Mouse (Mus musculus) embryo, embryonic 11 days (tissue): ENCODE measurements around the gene Kctd19.

Source experiments
- DNase-seq: peaks from one replicate; pipeline ENCODE4 v3.0.0-alpha.2; 2015

Gene Kctd19

DNA sequence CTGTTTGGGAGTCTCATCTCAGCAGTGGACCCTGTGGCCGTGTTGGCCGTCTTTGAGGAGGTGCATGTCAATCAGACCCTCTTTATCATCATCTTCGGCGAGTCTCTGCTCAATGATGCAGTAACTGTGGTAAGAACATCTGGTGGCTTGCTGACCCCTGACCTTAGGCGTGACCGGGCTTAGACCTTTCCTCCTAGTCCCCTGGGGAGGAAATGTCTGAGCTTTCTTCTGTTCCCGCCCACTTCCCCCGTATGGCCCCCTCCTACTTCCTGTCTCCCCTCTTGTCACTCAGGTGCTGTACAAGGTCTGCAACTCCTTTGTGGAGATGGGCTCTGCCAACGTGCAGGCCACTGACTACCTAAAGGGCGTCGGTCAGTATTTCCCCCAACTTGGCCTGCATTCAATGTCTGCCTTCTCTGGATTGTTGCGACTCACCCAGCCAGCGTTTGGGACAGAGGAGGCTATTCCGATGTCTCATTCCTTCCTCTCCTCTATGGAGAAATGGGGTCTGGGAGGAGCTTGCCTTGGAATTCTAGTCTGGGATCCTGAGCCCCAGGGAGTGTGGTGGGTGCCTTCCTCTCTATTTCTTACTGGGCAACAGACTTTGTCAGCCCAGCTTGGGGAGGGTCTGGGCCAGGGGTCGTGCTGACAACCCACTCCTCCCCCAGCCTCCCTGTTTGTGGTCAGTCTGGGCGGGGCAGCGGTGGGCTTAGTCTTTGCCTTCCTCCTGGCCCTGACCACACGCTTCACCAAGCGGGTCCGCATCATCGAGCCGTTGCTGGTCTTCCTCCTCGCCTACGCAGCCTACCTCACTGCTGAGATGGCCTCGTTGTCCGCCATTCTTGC, 57.9 kb downstream of the Kctd19 start:
- peak; percentile 66 for DNase-seq

DNA sequence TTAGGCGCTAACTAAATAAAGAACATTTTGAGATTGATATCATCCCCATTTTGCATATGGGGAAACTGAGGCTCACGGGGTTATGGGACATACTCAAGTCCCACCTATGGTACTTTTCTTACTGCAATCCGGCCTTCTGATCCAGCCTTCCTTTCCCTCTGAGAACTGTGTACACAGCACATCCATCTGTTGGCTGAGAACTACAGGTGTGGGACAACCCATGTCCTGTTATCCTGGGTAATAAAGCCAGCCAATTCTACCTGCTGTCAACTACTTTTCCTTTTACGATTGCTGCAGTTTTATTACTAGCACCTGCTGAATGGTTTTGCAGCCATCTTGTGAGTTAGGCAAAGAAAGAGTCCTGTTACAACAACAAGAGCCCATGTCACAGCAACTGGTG, 58.8 kb downstream of the Kctd19 start:
- no peak for DNase-seq

DNA sequence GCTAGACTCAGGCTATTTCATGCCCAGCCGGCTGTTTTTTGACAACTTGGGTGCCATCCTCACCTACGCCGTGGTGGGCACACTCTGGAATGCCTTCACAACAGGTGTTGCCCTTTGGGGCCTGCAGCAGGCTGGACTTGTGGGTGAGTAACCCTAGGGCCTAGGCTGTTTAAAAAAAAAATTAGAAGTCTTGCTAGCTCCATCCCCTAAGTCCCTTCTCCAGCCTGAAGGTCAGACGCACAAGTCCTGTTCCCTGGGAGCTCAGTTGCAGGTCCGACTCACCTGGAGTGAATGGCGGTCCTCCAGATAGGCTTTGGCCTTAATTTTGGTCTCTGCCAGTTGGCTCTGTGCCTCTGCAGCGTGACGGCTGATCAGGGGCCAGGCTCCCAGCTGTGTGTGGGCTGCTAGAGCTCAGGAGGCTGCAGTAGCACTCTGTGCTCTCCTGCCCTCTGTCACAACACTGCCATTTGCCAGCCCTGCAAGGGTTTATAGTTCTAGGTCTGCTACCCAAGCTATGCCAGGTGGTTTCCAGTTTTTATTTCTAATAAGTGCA, 59.6 kb downstream of the Kctd19 start:
- no peak for DNase-seq

DNA sequence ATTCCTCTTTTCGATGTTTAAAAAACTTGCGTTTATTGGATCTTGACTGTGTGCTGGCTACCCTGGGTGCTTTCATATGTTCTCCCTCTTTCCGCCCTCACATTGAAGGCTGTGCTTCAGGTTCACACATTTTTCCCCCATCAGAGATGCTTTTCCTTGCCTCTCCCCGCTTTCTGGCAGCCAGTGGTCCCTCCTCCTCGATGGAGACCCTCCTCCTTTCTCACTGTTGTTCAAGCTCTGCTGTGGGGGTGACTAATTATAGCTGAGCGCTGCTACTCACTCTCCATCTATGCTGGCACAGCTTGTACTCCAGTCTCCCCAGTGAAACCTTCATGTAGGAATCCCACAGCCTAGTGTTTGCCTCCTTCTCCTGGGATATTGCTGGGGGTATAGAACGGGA, 63.1 kb downstream of the Kctd19 start:
- DNase-seq: no peak

DNA sequence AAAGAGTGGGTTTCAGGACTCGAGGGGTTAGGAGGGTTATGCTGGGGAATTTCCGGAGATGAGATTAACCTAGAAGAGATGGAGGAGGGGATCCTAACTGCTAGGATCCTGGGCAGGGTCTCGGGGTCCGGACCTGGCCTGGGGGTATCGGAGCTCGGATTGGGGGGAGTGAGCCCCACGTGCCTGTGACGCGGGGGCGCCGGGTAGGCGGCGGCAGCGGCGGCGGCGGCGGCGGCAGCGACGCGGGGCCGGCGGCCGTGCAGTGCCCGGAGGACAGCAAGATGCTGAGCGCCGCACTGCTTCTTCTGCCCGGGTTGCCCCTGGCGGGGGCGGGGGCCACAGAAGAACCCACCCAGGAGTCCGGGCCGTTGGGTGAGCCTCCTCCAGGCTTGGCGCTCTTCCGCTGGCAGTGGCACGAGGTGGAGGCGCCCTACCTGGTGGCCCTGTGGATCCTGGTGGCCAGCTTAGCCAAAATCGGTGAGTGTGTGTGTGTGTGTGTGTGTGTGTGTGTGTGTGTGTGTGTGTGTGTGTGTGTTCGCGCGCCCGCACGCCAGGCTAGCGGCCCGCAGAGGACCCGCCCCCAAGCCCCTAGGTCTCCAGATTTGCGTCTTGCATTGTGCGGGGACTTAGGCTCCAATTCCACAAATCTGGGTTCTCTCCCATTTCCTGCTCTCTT, 64.1 kb downstream of the Kctd19 start:
- DNase-seq: peak; percentile 71

DNA sequence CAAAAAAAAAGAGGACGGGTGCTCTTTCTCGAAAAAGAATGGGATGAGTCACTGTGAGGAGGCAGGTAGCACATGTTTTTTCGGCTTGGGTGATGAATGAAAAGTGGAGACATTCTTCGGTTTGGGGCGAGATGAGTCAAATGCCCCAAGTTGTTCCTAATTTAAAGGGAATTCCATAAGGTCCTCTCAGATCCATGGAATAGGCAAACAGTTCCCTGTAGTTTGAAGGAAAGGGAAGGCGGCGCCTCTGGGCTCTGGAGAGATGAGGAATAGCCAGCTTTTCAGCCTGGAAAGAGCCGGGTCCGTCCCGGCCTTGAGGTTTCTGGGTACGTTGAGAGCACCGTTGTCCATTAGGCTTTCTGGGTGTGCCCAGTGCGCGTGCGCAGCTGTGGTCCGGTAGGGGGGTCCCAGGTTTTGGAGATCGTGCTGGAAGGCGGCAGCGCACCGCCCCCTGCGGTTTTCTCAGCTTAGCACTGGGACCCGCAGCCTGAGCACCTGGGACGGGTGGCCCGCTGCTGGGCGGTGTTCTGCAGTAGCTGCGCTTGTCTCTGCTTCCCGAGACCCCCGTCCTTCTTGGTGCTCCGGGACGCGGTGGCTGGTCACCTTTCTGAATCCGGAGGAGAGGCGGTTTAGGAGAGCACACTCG, 64.7 kb downstream of the Kctd19 start, which contains the start of gene Slc9a5:
Slc9a5 (plus strand) TSS at position 394 of the 646 bp plus-strand sequence.
- DNase-seq: peak; percentile 90

DNA sequence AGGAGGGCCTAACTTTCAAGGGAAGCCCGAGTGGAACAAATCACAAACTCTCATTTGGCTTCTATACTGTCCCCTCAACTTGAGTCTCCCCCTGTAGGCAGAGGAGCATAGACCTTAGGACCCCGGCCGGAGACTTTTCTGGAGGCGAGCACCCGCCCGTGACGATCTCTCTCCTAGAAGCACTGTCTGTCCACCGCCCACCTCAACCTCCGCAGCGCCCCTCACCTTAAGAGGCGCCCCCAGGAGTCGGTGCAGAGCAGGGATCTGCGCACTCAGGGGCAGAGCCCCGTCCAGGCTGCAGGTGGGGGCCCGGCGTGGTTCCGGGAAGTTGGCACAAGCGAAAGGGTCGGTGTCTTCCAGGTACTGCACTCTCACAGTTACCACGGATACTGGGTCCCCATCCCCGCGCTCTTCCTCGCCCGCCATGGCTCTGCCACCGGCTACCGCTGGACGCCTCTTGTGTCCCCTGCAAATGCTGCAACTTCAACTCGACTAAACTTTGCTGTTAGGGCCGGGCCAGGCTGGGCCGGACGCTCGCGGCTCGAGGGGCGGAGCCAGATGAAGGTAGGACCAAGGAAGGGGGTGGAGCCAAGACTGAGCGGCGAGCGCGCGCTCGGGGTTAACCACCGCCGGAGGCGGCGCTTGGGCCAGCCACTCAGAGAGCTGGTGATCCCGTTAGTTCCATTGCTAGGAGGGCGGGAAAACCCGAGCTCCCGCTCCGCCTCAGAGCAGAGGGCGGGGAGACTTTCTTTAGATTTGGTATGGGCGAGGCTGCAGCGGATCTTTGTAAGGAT, 65.7 kb downstream of the Kctd19 start, which contains the start of gene Fhod1:
Fhod1 (minus strand) TSS at position 526 of the 794 bp plus-strand sequence.
- peak; percentile 99 for DNase-seq

DNA sequence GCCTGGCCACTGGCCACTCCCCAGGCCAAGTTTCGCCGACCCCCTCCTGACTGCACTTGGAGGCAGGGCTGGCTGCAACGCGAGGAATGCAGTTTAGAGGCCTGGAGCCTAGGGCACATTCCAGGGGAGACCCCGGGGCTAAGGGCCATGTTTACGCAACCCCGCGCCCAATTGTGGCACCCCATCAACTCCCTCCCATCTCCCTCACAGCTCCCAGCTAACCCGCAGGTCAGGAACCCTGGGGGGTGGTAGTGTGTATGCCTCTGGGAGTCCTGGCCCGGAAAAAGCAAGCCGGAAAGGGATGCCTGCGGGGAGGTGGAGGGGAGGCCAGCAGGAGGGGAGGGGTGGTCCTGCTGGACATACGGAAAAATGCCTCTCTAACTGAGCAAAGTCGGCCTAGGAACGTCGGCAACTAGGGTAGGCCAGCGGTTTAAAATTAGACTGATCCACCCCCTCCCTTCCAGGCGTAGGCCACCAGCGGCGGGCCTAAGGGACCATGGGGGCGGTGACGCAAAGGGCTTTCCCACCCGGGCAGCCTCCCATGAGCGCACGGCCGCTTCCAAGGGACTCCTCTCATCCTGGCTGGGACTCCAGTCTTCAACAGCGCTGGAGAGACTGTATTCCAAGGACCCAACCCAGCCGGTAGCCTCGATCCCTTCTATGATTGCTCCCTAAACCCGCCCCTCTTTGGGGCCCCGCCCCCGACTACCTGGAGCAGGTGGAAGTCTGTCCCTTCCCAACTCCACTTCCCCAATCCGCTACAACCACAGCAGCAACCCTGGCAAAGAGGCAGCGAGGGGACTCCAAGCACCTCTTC, 66.5 kb downstream of the Kctd19 start:
- DNase-seq: peak; percentile 68

DNA sequence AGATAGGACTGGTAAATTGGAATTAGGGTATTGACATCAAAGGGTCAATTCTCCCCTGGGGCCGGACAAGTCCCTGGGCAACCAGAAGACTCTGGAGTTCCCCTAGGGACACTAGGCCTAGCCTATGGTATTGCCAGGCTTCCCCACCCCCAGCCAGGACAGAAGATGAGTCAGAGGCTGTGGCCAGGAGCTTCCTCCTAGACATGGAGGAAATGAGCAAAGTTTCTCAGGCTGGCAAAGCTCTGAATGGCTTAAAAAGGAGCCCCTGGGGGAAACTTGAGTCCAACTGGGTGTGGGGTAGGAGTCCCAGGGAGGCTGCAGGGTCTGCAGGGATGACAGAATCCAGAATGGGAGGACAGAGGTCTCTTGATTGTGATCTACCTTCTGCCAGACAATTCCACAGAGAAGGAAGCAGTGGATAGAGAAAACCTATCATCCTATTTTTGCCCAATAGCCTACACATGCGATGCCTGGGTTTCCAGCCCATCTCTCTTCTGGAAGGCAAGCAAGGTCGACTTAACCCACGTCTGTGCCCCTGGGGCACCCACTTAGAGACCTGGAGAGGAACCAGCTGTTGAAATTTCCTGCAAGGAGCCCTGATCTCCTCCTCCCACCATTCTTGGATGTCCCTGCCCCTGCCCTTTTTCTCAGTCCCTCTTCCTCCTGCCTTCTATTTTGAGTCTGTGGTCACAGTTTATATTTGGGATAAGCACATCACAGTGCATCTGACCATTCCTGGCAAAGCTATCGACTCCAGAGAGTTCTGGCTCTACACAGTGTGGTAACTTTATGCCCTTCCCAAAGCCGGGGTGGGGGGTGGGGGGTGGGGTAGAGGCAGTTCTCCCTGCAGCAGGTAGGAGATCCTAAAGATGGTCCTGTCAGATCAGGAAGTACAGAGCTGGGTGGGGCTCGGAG, 68.0 kb downstream of the Kctd19 start:
- DNase-seq: no peak

DNA sequence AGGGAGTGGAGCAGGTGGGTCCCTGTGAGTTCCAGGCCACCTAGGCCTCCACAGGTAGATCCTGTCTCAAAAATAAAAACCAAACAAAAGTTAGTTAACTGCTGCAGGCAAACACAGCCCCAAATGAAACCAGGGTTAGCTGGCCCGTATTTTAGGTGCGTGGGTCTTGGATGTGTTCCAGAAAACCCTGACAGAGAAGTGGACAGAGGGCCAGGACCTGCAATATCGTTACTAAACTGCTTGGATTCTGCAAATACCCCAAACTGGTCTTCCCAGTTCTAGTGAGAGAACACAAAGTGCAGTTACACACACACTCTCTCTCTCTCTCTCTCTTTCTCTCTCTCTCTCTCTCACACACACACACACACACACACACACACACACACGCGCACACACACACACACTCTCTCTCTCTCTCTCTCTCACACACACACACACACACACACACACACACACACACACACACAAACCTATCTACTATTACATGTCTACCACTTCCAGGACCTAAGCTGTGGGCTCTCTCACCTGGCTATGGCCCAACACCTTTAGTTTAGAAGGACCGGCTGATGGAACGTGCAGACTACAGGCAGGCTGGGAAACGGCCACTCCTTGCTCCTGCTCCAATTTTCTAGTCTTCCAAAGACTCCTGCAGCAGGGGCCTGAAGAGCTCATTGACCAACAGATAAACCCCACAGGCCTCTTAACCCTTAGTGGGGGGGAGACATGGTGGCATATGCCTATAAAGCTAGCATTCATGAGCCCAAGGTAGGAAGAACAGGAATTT, 69.3 kb downstream of the Kctd19 start:
- no peak for DNase-seq

DNA sequence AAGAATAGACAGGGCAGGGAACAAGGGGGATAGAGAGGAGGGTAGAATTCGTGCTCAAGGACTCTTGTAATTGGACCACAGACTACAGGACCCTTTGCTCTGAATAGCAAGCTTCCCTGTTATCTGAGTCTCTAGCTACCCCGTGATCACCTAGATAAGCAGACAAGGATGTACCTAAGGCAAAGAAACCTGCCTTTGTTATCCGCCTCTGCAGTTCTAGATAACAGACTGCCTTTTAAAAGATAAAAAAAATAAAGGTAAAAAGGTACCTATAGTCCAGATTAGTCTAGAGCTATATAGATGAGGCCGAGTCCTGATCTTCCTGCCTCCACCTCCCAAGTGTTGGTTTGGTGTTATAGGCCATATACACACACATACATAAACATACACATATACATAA, 70.5 kb downstream of the Kctd19 start:
- DNase-seq: no peak

DNA sequence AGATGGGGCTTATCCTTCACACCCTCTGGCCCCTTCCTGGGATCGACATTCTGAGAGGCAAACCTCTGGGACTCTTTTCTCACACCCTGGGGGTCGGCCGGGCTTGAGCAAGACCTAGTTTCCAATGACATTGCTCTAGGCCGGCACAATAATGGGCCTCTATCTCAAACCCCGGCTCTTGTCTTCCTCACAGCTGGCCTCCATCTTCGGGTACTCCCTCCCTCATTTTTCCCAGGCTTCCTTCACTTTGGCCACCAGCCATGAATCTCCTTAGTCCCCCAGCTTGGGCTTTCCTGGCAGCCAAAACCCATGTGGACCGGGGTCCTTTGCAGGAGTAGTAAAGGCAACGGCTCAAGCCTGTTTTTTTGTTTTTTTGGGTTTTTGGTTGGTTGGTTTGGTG, 71.9 kb downstream of the Kctd19 start:
- no peak for DNase-seq

DNA sequence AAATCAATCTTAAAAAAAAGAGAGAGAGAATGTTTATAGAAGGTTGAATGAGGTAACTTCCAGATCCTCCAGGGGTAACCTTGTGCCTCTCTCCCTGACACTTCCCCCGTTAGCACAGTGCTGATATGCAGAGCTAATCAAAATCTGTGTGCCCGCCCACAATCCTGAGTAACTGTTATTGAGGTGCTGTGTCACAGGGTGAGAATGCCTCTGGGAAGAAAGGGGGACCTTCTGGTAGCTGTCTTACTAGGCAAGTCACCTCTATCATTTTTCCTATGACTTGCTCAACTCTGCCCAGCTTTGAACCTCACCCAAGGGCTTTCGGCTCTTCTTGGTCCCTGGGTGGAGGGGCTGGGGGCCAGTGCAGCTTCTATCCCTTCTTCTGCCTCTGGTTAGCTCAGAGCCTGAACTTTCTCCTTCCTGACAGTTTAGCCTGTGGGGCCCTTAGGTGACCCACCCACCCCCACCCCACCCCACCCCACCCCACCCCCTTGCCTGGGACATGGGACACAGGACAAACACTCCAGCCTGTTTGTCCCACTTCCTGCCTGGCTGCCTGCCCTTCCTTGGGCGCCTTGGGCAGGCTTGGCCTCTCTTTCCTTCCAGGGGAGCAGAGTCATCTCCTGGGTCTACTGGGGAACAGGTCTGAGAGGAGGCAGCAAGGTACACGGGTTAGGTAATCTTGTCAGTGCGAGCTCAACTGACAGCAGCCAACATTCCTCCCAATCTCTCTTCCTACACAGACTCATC, 73.2 kb downstream of the Kctd19 start:
- DNase-seq: no peak

DNA sequence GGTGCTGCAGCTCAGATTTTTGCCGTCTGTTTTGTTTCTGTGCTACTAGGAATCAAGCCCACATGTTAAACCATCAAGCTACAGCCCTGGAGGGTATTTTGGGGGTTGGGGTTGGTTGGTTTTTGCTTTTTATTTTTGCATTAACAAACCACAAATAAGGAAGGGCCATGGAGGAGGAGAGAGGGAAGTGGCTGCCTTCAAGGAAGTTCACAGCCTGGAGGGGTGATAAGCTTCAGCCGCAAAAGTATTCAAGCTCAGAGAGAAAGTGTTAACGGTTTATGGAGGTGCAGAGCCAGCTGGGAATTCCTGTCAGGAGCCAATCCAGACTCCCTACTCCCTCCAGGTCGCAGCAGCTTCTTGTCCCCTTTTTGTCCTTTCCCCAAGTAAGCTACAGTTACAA, 74.3 kb downstream of the Kctd19 start:
- DNase-seq: no peak

DNA sequence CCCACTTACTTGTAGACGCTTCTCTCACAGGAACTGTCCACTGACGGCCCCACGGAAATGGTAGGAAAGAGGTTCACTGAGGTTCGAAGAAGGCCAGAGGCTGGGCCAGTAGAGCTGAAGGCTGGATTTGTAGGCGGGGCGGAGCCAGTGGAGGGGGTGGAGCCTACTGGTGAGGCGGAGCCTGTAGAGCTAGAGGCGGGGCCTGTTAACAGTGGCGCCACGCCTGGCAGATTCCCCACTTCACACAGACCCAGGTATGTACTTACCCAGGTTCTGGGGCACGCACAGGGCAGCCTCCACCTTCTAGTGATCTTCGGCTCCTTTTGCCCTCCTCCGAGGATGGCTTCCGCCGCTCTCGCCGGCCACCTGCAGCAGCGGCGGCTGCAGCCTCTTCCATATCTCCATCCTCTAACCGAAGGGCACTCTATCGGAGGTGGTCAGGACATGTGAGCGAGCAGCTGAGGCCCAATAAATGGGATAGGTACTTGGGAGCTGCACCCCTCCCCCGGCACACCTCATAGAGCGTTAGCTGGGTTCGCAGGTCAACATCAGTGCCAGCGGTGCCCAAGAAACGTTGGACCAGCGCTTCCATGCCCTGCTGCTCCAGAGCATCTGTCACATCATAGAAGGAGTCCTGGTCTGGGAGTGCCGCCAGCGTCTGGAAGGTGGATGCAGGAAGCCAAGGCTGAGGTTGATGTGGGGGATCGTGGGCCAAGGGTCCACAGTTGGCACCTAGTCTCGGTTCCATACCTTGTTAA, 76.8 kb downstream of the Kctd19 start:
- DNase-seq: peak; percentile 27
